Mouse (Mus musculus): ENCODE results near the gene Eif2b4. TPM values are rescaled to one million over a fixed set of nuclear protein-coding genes. Genes with fewer than 3 reads are reported as not detected.
A peak's percentile ranks its signal among the peaks of the same experiment; 100 is the strongest.

The Eif2b4 gene
- polyA plus RNA-seq, 2 experiments: 49.3 to 67.5 TPM

- Histone ChIP-seq H3K9ac (ENCODE audit: low read depth, low read length, severe bottlenecking) (no peak overlapping the region), H3K36me3 (ENCODE audit: control insufficient read depth, insufficient read depth, low read length) (peaks cover 91% of the 10 kb centered on the region), H3K9me3 (ENCODE audit: control insufficient read depth, low read length) (no peaks in the 10 kb centered on the region), H3K4me2 (replicated peaks; ENCODE audit: low read depth, low read length, severe bottlenecking) (no peak overlapping the region), H3K4me1 (ENCODE audit: control insufficient read depth, insufficient read depth, low read length) (no peaks in the 10 kb centered on the region), H3K27ac (replicated peaks; ENCODE audit: low read depth, low read length) (no peak overlapping the region), H3K4me3 (replicated peaks; ENCODE audit: low read length) (no peak overlapping the region), H3K27me3 (ENCODE audit: control insufficient read depth, insufficient read depth, low read length) (no peaks in the 10 kb centered on the region)
- DNase-seq (ENCODE audit: low spot score) (no peak), ATAC-seq (ENCODE audit: low FRiP score, low read depth) (no peak)
- 93% methylated on average over 4 of the region's 4 CpGs for WGBS
- no peak for TF ChIP-seq POLR2A (IDR thresholded peaks at IDR 0.05; ENCODE audit: borderline replicate concordance, extremely low read depth, insufficient read depth, insufficient read length)
Observed at GRCm38 (mm10) chr5:31168630-31169029, 24.6 kb downstream of the Eif2b4 start.

- TF ChIP-seq POLR2A (IDR thresholded peaks at IDR 0.05; ENCODE audit: borderline replicate concordance, extremely low read depth, insufficient read depth, insufficient read length): no peak
- H3K4me1 ChIP-seq (ENCODE audit: control insufficient read depth, insufficient read depth, low read length): no peaks in the 10 kb centered on the region
- no peaks in the 10 kb centered on the region for H3K27me3 ChIP-seq (ENCODE audit: control insufficient read depth, insufficient read depth, low read length)
- ATAC-seq (ENCODE audit: low FRiP score, low read depth): no peak
- DNase-seq (ENCODE audit: low spot score): no peak
- no peak overlapping the region for H3K4me3 ChIP-seq (replicated peaks; ENCODE audit: low read length)
- H3K27ac ChIP-seq (replicated peaks; ENCODE audit: low read depth, low read length): no peak overlapping the region
- H3K36me3 ChIP-seq (ENCODE audit: control insufficient read depth, insufficient read depth, low read length): peaks cover 89% of the 10 kb centered on the region
- WGBS: 92% methylated on average over 1 of the region's 1 CpGs
- H3K9ac ChIP-seq (ENCODE audit: low read depth, low read length, severe bottlenecking): no peak overlapping the region
- H3K9me3 ChIP-seq (ENCODE audit: control insufficient read depth, low read length): no peaks in the 10 kb centered on the region
- no peak overlapping the region for H3K4me2 ChIP-seq (replicated peaks; ENCODE audit: low read depth, low read length, severe bottlenecking)
Observed at GRCm38 (mm10) chr5:31164878-31165277, 28.4 kb downstream of the Eif2b4 start.

- Histone ChIP-seq H3K4me1 (ENCODE audit: control insufficient read depth, insufficient read depth, low read length) (no peaks in the 10 kb centered on the region), H3K27me3 (ENCODE audit: control insufficient read depth, insufficient read depth, low read length) (no peaks in the 10 kb centered on the region), H3K4me3 (replicated peaks; ENCODE audit: low read length) (no peak overlapping the region), H3K4me2 (replicated peaks; ENCODE audit: low read depth, low read length, severe bottlenecking) (no peak overlapping the region), H3K9ac (ENCODE audit: low read depth, low read length, severe bottlenecking) (no peak overlapping the region), H3K36me3 (ENCODE audit: control insufficient read depth, insufficient read depth, low read length) (peaks cover 89% of the 10 kb centered on the region), H3K9me3 (ENCODE audit: control insufficient read depth, low read length) (no peaks in the 10 kb centered on the region), H3K27ac (replicated peaks; ENCODE audit: low read depth, low read length) (no peak overlapping the region)
- ATAC-seq (ENCODE audit: low FRiP score, low read depth): no peak
- no peak for DNase-seq (ENCODE audit: low spot score)
- TF ChIP-seq POLR2A (IDR thresholded peaks at IDR 0.05; ENCODE audit: borderline replicate concordance, extremely low read depth, insufficient read depth, insufficient read length): no peak
Observed at GRCm38 (mm10) chr5:31162462-31162861, 30.8 kb downstream of the Eif2b4 start.

- 2% methylated on average over 19 of the region's 19 CpGs for WGBS
- Histone ChIP-seq H3K9ac (ENCODE audit: low read depth, low read length, severe bottlenecking) (peak within 1 kb of the TSS; percentile 53), H3K4me2 (replicated peaks; ENCODE audit: low read depth, low read length, severe bottlenecking) (peak within 1 kb of the TSS; percentile 60), H3K4me3 (replicated peaks; ENCODE audit: low read length) (peak within 1 kb of the TSS; percentile 51), H3K9me3 (ENCODE audit: control insufficient read depth, low read length) (no peaks in the 10 kb centered on the region), H3K36me3 (ENCODE audit: control insufficient read depth, insufficient read depth, low read length) (peaks cover 35% of the 10 kb centered on the region), H3K27me3 (ENCODE audit: control insufficient read depth, insufficient read depth, low read length) (no peaks in the 10 kb centered on the region), H3K4me1 (ENCODE audit: control insufficient read depth, insufficient read depth, low read length) (peaks cover 5% of the 10 kb centered on the region; the same call in 1 of the 2 replicates), H3K27ac (replicated peaks; ENCODE audit: low read depth, low read length) (peak within 1 kb of the TSS; percentile 67)
- peak; percentile 79; the same call in 1 of the 2 replicates for TF ChIP-seq POLR2A (IDR thresholded peaks at IDR 0.05; ENCODE audit: borderline replicate concordance, extremely low read depth, insufficient read depth, insufficient read length)
- peak; percentile 86 for DNase-seq (ENCODE audit: low spot score)
- peak; percentile 94 for ATAC-seq (ENCODE audit: low FRiP score, low read depth)
Observed at GRCm38 (mm10) chr5:31154152-31154553, 39.1 kb downstream of the Eif2b4 start, which contains the start of gene Mpv17. Gene Mpv17 (minus strand): TSS chr5:31154251.

GRCm38 (mm10) chr5:31153516-31154151, 39.6 kb downstream of the Eif2b4 start:
- H3K9me3 ChIP-seq (ENCODE audit: control insufficient read depth, low read length): no peaks in the 10 kb centered on the region
- H3K27ac ChIP-seq (replicated peaks; ENCODE audit: low read depth, low read length): no peak overlapping the region
- H3K4me1 ChIP-seq (ENCODE audit: control insufficient read depth, insufficient read depth, low read length): peaks cover 5% of the 10 kb centered on the region; the same call in 1 of the 2 replicates
- peak overlapping the region; percentile 60 for H3K4me2 ChIP-seq (replicated peaks; ENCODE audit: low read depth, low read length, severe bottlenecking)
- peaks cover 30% of the 10 kb centered on the region for H3K36me3 ChIP-seq (ENCODE audit: control insufficient read depth, insufficient read depth, low read length)
- ATAC-seq (ENCODE audit: low FRiP score, low read depth) (no peak), DNase-seq (ENCODE audit: low spot score) (no peak)
- peak overlapping the region; percentile 51 for H3K4me3 ChIP-seq (replicated peaks; ENCODE audit: low read length)
- WGBS: 46% methylated on average over 6 of the region's 6 CpGs
- peak overlapping the region; percentile 53 for H3K9ac ChIP-seq (ENCODE audit: low read depth, low read length, severe bottlenecking)
- no peak for TF ChIP-seq POLR2A (IDR thresholded peaks at IDR 0.05; ENCODE audit: borderline replicate concordance, extremely low read depth, insufficient read depth, insufficient read length)
- no peaks in the 10 kb centered on the region for H3K27me3 ChIP-seq (ENCODE audit: control insufficient read depth, insufficient read depth, low read length)
